Mouse (Mus musculus) c-Kit-negative CD71-positive TER-119-positive erythroid progenitor cells, embryonic 14.5 days (primary cell): Measurements from ENCODE around the gene Ralgapa1.
"Not testable (repeated sequence)": the region's sequence is repeated elsewhere in the genome, so short reads cannot be mapped to it uniquely, and the experiment has no call there.

Source experiments
- DNase-seq: peaks from one replicate; pipeline ENCODE4 v3.0.0-alpha.2; 2013; ENCODE audit warnings: low read depth, low spot score

Ralgapa1 gene

DNA sequence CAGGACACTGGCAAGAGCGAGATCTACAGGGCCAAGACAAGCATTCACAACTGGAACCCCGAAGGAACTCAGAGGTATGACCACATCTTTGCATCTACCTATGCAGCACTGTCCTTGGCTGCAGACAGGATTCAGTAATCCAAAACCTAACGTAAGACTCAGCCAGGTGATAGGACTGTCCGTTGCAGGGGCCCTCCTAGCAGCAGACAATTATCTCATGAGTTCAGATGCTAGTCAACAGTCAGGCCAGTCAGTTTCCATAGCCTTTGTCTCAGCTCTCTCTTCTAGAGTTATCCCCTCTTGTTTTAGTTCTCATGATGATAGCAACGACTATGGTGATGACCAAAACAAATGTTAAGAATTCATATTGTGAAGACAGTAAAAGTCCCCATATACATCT, 20.8 kb downstream of the Ralgapa1 start:
- DNase-seq: no peak

DNA sequence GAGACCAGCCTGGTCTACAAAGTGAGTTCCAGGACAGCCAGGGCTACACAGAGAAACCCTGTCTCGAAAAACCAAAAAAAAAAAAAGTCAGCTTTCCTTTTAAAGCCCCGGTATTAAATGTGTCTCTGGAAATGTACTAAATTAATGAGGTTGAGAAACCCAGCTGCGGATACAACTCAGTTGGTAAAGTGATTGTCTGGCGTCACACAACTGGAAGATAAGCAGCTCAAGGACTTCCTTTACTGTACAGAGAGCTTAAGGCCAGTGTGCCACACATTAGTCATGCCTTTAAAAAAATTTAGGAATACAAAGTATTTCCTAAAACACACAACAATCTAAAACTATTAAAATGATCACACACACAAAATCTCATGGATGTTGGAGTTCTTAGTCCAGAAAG, 22.2 kb downstream of the Ralgapa1 start:
- DNase-seq: no peak

DNA sequence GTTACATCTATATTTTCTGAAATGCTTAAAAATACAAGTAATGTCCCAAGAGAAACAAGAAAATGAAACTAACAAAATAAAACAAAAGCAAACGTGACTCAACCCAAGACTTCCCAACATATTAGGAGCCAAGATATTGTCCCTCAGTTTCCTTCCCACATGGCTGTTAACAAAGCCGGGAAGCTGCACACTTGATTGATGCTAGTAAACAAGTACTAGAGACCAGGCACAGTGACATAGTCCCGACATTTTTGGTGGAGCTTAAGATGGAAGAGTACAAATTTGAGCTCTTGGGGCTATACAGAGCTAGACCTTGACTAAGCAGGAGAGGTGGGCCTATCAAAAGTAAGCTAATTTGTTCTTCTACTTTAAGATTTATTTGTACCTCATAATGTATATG, 23.9 kb downstream of the Ralgapa1 start:
- no peak for DNase-seq

DNA sequence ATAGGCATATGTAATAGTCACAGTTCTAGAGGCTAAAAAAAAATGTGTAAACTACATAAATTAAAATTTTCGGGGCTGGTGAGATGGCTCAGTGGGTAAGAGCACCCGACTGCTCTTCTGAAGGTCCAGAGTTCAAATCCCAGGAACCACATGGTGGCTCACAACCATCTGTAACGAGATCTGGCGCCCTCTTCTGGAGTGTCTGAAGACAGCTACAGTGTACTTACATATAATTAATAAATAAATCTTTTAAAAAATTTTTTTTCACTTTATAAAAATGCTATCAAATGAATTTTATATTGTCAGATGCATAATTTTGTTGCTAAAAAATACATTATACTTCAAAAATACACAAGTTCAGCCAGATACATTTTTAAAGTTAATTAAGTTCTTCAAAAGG, 26.5 kb downstream of the Ralgapa1 start:
- DNase-seq: not testable (repeated sequence)

DNA sequence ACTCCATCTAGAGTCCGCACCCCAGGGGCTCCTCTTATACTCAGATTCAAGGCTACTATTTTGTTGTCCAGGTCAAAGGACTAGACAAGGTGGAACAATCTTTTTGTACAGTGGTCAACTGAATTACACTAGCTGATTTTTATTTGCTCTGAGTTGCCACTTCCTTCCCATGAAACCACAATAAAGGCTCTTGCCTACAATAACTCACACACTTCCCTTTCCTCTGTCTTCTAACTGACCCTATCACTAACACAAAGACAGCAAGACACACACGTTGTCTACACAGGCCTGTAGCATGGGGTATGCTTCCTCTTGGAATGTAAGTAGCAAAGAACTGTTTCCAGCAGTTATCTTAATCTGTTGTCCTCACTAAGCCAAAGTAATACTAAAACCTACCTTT, 35.7 kb downstream of the Ralgapa1 start:
- DNase-seq: no peak

DNA sequence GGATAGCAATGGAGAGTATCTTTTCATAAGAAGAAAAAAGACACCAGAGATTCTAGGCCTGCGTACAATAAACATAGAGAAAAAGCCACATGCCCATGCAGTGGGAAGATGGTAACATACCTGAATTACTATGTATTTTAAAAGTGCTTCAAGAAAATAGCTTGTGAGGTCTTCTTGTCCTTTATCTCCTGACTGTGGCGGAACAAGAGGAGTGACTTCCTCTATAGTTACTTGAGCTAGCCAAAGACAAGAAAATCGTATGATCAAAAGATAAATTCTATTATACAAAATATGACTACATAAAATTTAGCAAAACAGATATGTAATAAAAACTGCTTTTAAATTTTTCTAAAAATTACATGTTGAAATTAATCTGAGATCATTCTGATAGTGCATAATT, 38.3 kb downstream of the Ralgapa1 start:
- no peak for DNase-seq

DNA sequence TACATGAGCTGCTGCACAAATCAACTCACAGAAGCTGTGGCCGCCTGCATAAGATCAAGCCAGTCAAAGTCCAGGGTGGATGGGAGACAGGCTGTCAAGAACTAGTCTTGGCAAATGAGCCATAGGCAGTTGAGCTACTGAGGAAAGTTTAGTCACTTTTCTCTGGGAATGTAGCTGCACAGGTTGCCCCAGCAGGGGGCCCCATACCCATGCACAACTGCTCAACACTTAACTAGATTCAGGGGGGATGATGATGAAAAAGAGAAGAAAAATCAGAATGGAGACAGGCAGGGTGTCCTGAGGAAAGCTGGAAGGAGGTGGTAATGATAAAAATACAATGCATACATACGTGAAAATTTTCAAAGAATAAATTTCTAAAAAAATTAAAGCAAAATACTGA, 42.7 kb downstream of the Ralgapa1 start:
- no peak for DNase-seq

DNA sequence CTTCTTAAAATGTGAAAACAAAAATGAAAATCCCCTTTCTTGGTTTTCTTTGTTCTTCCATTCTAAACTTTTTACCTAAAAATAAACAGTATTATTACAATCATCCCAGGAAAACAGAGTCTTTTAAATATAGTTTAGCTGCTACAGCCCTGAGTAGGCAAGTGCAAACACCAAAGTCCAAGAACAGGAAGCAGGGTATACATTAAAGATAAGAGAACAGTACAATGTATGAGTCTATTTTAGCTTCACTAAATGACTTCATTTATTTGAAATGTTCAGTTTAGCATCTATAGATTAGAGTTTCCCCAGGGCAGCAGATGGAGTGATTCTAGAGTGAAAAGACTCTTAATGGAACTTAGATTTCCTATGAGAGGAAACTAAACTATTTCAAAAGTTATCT, 43.6 kb downstream of the Ralgapa1 start:
- DNase-seq: no peak

DNA sequence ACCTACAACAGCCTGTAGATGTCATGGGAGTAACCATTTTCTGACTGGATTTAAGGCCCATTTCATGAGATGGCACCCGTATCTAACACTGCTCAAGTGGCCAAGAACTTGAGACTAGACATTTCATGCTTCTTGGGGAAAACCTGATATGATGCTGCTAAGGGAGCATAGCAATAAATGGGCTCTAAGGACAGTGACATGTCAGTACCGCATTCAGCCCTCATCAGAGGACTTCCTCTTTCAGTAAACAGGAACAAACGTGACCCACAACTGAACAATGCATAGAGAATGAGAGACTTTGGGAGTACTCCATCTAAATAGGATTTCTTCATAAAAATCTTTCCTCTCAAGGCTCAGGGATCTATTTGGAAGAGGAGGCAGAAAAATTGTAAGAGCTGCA, 46.7 kb downstream of the Ralgapa1 start:
- DNase-seq: no peak

DNA sequence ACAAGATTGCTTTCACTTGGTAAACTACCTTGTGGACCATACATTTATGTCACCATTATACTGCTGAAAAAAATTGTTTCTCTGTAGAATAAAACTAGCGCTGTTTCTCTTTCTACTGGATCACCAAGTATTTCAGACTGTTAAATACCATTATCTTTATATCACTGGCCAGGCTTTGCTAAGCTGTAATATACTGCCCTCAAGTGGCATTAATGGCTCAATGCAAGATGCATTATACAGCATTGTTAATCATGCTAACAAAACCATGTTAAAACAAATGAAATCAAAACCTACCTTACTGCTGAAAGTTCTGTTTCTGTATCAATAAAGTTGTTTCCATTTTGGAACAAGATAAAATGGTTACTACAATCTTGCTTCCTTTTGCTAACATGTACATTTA, 100.6 kb downstream of the Ralgapa1 start:
- DNase-seq: no peak

DNA sequence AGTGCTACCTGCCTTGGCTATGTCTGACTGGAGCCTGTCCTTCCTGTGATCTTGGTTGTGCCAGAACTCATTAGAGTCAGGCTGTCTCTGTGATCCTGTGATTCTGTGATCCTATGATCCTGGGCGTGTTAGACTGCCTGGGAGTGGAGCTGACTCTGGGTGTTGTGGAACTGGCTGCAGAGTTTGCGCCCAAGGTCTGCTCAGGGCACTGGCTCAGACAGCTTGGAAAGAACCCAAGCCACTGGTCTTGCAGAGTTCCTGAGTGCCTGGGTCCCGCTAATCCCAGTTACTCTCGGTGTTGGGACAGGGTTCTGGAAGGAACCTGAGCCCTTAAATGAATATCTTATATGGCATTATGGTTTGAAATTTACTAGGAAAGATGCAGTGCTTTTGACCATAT, 115.1 kb downstream of the Ralgapa1 start:
- no peak for DNase-seq

DNA sequence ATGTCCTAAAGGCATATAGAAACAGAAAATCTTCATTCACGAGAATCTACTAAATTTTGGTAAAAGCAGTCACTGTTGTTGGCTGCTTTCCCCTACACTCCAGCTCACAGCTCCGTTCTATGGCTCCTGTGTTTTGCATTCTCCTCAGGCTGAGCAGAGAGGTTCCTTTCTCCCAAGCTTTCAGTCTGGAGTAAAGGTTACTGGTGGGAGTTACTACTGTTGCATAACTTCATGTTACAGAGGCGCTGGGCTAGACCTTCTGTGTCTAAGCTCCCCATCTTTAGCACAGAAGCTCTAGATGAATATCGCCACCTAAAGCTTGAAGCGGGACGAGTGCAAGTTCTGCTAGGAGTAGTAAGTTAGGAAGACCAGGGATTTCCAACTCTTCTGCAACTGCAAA, 154.3 kb downstream of the Ralgapa1 start:
- DNase-seq: no peak

DNA sequence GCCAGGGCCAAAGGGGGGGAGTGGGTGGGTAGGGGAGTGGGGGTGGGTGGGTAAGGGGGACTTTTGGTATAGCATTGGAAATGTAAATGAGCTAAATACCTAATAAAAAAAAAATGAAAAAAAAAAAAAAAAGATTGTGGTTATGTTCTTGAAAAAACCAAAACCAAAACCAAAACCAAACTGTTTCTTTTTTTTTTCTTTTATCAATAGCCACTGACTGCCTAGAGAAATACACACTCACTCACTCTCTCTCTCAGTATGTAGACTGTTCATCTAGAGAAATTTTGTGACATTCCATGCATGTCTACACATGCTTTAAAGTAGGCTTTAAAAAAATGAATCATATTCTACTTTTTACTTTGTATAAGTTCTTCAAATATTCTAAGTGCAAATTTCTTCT, 157.8 kb downstream of the Ralgapa1 start:
- DNase-seq: not testable (repeated sequence)

DNA sequence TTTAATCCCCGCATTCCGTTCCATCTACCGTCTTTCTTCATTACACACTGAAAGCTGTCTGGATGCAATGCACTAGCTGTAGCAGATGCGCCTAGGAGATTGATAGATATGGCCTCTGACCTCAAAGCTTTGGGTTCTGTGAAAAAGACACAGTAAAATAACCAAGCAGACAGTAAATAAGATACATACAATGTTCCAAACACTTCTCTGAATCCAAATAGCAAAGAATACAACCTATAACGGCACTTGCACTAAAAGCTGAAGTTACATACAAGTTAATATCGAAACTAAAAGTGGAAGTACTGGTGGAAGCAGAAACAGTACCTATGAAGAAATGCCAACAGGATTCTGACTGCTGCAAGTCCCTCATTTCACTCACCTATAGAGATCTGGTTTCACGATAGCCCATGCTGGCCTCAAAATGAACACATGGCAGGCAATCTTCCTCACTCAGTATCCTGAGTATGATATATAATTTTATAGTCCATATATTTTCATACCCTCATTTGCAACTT, 172.9 kb downstream of the Ralgapa1 start:
- DNase-seq: no peak

DNA sequence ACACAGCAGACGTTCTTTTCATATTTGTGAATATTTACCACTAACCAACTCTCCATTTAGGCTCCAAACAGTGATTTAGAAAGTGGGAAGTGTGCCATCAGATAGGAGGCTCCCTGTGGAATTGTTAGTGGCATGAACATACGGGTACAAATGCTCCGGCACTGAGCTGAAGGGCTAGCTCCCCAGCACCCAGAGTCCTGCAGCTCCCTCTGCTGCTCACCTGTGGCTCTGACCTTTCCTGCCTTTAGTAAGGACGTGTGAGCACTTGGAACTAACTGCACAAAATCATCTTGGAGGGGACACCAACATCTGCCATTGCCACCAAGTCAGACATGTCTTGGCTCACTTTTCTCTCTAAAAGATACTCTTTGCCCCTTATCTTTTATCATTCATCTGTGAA, 194.3 kb downstream of the Ralgapa1 start:
- DNase-seq: no peak

DNA sequence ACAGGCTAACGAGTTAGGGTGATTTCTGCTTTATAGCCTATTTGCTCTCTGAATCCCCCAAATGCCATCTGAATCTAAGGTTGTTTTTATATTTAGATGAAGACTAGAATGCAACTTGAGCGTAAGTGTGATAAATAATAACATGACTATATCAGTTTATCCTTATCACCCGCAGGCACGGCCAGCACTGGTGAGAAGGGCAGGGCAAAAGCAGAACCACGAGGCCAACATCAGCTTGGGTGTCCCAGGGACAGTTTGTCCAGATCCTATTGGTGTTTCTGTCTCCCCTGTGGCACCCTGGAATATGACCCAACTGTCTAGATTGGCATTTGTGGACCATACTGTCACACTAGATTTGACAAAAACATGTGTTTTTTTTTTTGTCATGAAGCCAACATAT, 197.7 kb downstream of the Ralgapa1 start:
- DNase-seq: peak; percentile 13

DNA sequence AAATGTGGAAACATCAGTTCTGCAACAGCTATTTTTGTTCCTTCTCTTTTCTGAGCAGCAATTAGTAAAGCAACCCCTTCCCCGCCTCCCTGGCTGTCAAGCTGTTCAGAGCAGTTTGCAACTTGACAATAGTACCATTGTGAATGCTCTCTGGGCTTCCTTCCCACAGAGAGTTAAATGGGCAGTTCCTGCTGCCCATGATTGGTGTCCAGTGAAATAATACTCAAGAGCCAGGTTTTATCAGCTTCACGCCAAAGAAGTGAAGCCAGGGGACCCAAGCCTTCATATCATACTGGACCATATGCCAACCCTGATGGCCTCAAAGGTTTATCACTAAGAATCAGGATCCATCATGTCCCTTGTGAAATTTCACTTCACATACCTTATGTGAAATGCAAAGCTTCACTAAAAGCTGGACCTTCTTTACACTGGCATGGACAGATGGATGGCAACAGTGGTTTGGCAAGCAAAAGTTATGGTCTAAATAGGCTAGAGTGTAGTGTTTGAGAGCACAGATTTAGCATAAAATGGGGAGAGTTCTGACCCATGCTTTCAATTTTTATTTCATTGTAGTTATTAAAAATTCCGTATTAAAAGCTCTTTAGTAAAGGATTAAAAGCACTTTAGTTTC, 198.2 kb downstream of the Ralgapa1 start:
- DNase-seq: peak; percentile 17

DNA sequence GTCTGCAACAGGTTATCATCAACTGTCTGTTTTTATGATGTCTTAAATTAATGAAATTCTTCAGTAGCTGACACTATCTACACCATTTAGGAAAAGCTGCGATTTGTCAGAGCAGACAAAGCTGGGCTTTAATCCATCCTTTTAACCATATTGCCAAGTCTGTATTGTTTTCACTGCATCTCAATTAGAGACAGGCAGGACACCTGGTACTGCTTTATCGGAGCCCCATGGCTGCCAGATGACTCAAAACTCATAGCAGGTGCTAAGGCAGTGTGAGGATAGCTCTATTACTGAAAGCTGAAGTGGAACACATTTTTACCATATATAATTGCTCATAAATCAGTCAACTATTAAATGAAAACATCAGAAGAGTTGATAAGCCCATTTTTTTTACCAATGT, 200.6 kb downstream of the Ralgapa1 start:
- no peak for DNase-seq

DNA sequence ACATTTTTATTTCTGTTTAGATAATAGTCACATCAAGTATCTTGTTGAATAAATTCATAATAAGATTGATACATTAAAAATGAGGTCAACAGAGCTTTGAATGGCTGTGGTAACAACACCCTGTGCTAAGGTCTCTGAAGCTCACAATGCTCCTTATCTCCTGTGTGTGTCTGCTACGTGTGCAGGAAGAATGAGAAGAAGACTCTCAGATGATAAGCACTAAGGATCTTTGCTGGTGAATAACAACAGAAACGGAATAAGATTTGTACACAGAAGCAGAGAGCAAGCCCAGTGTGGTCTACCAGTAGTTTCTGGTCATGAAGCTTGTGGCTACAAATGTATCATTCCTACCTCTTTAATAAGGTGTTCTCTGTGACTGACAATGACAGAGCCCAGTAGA, 210.2 kb downstream of the Ralgapa1 start:
- DNase-seq: no peak

DNA sequence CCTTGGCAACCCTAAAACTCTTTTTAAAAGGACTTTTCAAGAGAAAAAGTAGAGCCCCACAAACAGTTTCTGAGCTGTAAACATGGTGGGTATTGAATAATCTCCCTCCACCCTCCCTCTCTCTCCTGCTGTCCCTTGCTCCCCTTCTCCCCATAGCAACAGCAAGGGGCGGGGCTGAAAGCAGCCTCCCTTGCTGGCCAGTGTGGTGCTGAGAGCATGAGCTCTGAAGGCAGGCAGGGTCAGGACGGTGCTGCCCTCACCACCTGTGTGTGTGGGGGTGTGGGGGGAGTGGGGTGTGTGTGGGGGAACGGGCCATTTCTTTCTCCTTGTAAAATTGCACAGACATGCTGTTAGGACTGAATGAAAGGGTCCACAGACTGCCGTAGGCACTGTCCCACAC, 213.1 kb downstream of the Ralgapa1 start:
- DNase-seq: no peak

DNA sequence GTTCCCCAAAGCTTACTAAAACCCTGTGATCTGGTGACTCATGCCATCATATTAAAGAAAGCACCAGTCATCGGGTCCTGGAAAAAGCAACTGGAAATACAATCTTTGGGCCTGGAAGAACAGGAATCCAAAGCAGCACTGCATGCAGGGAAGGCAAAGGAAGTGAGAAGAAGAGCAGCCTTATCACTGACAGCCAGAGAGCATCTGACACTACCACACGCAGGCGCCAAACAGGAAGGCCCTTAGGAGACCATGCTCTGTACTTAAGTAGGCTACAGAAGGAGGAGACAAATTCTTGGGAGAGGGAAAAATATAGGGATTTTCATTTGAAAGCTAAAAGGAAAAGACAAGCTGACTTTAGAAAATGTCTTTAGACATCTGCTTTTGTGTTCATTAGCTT, 216.6 kb downstream of the Ralgapa1 start:
- DNase-seq: no peak

DNA sequence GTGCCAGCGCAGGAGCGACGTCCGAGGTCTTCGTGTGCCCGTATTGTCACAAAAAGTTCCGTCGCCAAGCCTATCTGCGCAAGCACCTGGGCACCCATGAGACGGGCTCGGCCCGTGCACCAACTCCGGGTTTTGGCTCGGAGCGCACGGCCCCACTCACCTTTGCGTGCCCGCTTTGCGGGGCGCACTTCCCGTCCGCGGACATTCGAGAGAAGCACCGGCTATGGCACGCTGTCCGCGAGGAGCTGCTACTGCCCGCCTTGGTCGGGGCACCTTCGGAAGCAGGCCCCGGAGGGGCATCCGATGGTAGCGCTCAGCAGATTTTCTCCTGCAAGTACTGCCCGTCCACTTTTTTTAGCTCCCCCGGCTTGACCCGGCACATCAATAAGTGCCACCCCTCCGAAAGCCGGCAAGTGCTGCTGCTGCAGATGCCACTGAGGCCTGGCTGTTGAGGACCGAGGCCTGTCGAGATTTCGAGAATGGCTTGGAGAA, 220.4 kb downstream of the Ralgapa1 start:
- DNase-seq: no peak

DNA sequence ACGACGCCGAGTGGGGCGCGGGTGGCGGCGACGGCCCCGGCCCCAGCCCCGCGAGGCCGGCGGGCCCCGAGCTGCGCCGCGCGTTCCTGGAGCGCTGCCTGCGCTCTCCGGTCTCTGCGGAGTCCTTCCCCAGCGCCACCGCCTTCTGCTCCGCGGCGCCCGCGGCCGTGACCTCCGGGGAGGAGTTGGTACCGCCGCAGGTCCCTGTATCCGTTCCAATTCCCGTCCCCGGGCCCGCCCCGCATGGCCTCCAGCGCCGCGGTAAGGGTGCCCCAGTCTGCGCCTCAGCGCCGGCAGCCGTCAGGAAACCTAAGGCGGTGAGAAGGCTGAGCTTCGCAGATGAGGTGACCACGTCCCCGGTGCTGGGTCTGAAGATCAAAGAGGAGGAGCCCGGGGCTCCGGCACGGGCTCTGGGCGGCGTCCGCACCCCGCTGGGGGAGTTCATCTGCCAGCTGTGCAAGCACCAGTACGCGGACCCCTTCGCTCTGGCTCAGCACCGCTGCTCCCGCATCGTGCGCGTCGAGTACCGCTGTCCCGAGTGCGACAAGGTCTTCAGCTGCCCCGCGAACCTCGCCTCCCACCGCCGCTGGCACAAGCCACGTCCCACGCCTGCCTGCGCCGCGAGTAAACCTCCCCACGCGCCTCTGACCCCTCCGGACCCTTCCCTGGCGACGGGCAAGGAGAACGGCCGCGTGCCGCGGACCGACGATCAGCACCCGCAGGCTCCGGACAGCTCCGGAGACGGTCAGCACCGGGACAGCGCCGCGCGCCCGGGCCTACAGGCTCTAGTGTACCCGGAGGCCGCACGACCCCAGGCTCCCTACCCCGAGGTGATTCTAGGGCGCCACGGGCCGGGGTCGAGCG, 221.1 kb downstream of the Ralgapa1 start:
- no peak for DNase-seq
